Mouse (Mus musculus): ENCODE results near the gene Hs6st1.

- no peak for TF ChIP-seq UBTF (IDR thresholded peaks at IDR 0.05; ENCODE audit: low read depth, low read length)
- TF ChIP-seq MEF2A (IDR thresholded peaks at IDR 0.05; ENCODE audit: borderline replicate concordance, low read depth, low read length) = no peak
- no peak for TF ChIP-seq HCFC1 (IDR thresholded peaks at IDR 0.05; ENCODE audit: low read depth, low read length)
- no peak for TF ChIP-seq CTCF (conservative IDR thresholded peaks at IDR 0.05 in 1 of 2, IDR thresholded peaks at IDR 0.05 in 1 of 2; ENCODE audit: low read depth in 2 of 2, low read length in 2 of 2)
- TF ChIP-seq POLR2A (IDR thresholded peaks at IDR 0.05; ENCODE audit: low read depth, low read length) = no peak
- TF ChIP-seq SMC3 (IDR thresholded peaks at IDR 0.05; ENCODE audit: low read depth, low read length) = no peak
- TF ChIP-seq JUND (conservative IDR thresholded peaks at IDR 0.05; ENCODE audit: low read depth, low read length) = no peak
- no peak for TF ChIP-seq USF2 (conservative IDR thresholded peaks at IDR 0.05; ENCODE audit: low read depth, low read length)
- no peak for TF ChIP-seq EP300 (IDR thresholded peaks at IDR 0.05; ENCODE audit: low read length)
Observed at GRCm38 (mm10) chr1:36114844-36115243, 46.6 kb downstream of the Hs6st1 start.

All from CH12.LX (cell line).